Mouse (Mus musculus): Measurements from ENCODE around the gene Akr1c21.
"Not testable (repeated sequence)": the region's sequence is repeated elsewhere in the genome, so short reads cannot be mapped to it uniquely, and the experiment has no call there.

The Akr1c21 gene

GRCm38 (mm10) chr13:4573871-4574270 lies at the start of gene Akr1c21:
Gene Akr1c21, plus strand, starts transcription at chr13:4574075.
- DNase-seq (ENCODE audit: low spot score): no peak

DNA sequence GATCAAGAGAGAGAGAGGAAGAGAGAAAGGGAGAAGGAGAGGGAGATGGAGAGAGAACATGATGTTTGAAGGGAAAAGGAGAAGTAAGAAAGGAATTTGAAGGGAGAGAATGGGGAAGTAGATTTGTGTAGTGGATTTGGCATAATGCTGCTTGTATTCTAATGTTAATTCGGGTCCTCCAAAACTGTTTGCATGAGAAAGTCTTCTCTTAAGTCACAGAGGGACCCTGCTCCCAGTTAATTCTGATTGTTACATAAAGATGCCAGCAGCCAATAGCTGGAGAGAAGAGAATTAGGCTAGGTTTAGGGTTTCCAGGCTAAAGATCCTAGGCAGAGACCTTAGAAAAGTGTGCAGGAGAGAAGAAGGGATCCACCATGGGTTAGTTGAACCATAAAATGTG lies 14.7 kb upstream of the Akr1c21 start:
- no peak for DNase-seq (ENCODE audit: low spot score)

DNA sequence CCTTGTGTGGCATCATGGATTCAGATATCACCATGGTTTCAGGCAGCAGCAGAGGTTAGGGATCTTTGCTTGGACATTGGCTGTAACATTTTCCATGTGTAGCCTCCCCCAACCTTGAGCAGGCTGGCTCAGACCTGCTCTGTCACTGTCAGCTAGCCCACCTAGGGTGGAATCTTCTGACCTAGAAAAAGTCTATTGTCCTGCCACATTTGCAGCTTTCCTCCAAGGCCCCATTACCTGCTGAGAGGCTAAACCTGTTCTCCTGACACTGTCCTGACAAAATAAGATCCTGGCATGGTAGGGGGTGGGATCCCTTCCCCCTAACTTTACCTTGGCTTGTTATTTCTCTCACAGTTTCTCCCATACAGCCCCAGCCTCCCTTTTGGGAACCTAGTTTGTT lies 13.4 kb upstream of the Akr1c21 start:
- DNase-seq (ENCODE audit: low spot score): no peak

GRCm38 (mm10) chr13:4565996-4566395 lies 7.9 kb upstream of the Akr1c21 start:
- no peak for DNase-seq (ENCODE audit: low spot score)

DNA sequence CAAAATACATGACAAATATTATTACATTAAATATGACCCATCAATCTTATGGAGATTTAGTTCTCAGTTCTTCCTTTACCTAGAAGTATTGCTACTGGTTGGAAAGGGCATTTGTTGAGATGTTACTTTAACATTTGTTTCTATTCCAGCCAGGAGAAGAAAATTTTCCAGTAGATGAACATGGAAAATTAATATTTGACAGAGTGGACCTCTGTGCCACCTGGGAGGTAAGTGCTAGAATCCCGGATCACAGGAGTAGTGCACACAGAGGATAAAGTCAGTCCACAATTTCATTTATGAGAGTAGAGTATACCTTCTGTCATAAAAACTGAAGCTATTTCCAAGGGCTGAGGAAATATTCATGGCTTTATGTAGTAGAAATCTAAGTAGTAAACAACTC lies 3.0 kb downstream of the Akr1c21 start:
- no peak for DNase-seq (ENCODE audit: low spot score)

DNA sequence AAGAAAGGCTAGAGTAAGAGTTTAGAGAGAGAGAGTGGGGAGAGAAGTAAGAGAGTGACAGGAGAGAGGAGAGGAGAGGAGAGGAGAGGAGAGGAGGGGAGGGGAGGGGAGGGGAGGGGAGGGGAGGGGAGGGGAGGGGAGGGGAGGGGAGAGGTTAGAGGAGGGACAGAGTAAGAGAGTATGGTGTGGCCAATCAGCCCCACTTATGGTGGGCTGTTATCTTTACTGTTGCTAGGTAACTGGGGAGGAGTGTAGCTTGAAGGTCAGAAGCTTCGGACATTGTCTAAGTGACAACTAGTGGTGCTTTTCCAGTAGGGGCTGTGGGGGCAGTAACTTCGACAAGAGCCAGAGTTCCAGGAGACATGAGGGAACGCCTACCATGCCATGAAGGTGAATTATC lies 29.6 kb downstream of the Akr1c21 start:
- not testable (repeated sequence) for DNase-seq (ENCODE audit: low spot score)

- DNase-seq (ENCODE audit: low spot score): no peak
Measured at GRCm38 (mm10) chr13:4606821-4607220, 32.9 kb downstream of the Akr1c21 start.

GRCm38 (mm10) chr13:4608530-4608929 lies 34.7 kb downstream of the Akr1c21 start:
- no peak for DNase-seq (ENCODE audit: low spot score)

- peak; percentile 52 for DNase-seq (ENCODE audit: low spot score)
Measured at GRCm38 (mm10) chr13:4608961-4609409, 35.1 kb downstream of the Akr1c21 start, which contains the start of gene Akr1e1. Gene Akr1e1, minus strand, starts transcription at chr13:4609174.

GRCm38 (mm10) chr13:4610902-4611301 lies 37.0 kb downstream of the Akr1c21 start:
- no peak for DNase-seq (ENCODE audit: low spot score)
